Mouse (Mus musculus): ENCODE results near the gene Prlr. TPM values are rescaled to one million over a fixed set of nuclear protein-coding genes. Genes with fewer than 3 reads are reported as not detected.

Prlr gene
- total RNA-seq, 2 experiments from 2014 or later = 4.0 to 4.4 TPM

DNA sequence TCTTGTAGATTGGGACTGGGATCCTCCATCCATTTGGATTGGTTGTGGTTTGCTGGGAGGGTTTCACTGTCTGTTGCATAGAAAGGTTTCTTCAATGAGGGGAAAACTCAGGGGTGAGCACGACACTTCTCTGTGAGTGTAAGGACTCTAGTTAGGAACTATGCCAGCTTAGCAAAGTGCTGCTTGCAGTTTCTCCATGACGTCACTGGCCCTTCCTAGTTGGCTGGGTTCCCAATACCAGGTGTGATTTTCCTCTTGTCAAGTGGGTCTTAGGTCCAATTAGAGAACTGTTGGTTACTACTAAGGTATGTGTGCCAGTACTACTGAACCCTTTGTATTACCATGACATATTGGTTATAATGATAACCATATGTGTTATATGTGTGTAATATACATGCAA is 51.6 kb downstream of the Prlr start:
- DNase-seq (ENCODE audit: low spot score in 2 of 2) = no peak

DNA sequence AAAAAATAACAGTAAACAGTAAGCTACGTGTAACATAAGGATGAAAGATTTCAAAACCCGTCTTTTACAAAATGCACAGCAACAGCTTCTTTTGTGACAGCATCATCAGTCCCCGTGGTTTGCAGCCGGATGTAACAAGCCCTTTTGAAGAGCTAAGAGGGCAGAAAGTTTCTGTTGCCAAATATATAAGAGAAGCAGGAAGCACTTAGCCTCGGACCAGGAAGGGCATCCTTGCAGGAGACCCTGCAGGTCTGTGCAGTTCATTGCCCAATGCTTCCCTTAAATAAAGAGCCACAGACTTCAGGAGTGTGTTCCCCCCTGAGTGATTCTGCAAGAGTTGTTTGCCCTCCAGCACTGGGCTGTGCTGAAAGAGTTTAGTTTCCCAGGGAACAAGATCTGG is 58.9 kb downstream of the Prlr start:
- no peak for DNase-seq (ENCODE audit: low spot score in 2 of 2)

- no peak for DNase-seq (ENCODE audit: low spot score in 2 of 2)
Measured at GRCm38 (mm10) chr15:10236812-10237211, 59.8 kb downstream of the Prlr start.

DNA sequence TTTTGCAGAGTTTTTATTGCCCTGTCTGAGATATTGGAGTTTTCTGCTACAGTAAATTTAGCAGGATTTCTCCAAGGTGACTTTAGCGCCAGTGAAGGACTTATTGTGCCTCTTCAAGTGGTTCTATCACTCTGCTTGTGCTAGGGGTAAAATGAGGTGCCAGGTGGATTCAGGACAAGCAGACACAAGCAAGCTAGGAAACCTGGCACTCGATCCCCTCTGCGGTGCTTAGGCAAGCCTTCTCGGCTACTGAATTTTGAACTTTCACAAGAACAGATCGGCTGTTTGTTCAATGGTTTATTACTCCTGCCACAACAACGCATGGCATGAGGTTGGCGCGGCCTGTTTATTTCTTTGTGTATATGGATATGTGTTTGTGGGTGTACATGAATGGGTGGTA is 61.4 kb downstream of the Prlr start:
- no peak for DNase-seq (ENCODE audit: low spot score in 2 of 2)

DNA sequence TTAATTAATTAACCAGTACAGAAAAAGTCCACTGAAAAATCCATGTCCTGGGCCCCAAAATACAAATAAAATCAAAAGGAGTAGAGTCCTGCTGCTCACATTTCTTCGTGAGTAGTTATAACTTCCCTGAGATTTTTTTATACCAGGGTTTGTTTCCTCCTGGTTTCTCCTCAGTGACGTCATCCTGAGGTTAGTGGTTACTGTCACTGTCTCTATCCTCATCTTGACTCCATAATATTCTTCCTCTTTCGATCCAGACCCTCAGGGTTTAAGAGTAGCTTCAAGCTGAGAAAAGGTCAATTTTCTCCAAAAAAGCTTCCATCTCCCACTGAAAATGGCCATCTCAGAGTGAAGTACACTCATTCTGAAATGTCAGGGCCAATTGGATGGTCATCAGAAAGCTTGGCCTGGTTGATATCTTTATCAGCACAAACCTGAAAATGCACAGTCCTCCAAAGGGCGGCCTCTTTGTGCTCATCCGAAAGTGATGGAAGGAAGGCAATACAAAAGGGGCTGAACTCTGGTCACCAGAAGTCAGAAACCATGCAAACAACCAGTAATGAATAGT is 63.3 kb downstream of the Prlr start:
- no peak for DNase-seq (ENCODE audit: low spot score in 2 of 2)

- DNase-seq (ENCODE audit: low spot score in 2 of 2) = no peak
Measured at GRCm38 (mm10) chr15:10242250-10242649, 65.2 kb downstream of the Prlr start.

DNA sequence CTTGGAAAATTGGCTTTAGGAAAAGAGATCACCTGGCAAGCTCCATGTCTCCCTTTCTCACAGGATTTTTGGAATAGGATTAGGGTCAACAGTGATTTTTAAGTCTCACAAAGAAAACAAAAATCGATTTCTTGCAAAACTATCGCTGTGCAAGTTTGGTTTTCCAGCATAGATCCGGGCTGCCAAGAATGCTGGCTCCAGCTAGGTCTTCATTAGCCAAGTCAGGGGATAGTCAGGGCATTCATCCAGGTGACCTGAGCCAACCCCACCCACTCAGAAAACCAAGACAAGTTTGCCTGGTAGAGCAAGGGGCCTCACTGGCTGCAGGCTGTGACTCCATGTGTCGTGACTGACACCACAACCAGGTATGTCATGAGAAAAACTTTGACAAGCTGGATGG is 72.2 kb downstream of the Prlr start:
- DNase-seq (ENCODE audit: low spot score in 2 of 2) = peak in 1 of 2 experiments; percentile 19

DNA sequence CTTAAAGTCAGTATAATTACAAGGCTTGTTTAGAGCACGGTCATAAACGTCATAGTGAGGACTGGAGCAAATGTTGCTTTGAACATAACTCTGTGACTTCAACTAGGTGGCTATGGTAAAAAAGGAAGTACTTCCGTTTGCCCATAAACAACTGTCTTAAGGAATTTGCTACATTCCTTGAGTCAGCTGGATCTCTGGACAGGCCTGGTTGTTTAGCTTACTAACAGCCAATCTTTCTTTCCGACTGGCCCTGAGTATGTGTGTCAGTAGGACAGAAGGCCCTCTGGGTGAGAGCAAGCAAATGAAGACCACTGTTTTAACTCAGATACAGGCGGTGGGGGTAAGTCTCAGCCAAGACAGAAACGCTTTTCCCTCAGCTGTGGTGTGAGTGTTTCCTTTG is 73.7 kb downstream of the Prlr start:
- no peak for DNase-seq (ENCODE audit: low spot score in 2 of 2)

DNA sequence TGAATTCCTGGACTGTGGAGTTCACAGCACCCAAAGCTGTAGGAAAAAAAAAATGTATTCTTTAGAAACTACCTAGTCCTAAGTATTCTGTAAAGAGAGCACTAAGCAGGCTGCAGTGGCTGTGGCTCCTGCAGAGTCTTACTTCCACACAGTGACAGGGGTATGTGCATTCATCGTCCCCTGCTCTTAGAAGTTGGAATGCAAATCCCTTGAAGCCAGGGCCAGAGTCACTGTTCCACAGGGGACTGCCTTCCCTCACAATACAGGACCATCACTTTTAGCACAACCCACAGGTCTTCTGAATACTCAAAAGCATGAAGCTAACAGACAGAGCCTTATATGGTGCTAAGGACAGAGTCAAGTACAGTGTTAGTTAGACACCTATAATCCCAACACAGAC is 75.5 kb downstream of the Prlr start:
- DNase-seq (ENCODE audit: low spot score in 2 of 2) = no peak

GRCm38 (mm10) chr15:10262219-10262618 is 85.2 kb downstream of the Prlr start:
- no peak for DNase-seq (ENCODE audit: low spot score in 2 of 2)

DNA sequence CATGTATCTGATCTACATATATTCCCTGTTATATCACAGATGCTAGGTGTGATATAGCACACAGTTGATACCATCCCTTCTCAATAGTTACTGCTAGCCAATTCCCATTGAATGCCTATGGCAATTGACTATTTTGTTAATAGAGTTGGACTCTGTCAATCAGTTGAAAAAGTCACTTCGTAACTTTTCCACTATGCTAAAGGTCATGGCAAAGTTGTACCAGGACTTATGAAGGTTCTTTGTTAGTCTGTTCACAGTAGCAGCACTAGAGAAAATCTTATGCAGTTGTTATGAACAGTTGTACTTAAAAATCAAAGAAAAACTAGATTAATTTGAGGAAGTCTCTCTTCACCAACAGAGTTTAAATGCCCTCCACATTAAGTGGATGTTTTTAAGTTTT is 85.6 kb downstream of the Prlr start:
- DNase-seq (ENCODE audit: low spot score in 2 of 2) = no peak

DNA sequence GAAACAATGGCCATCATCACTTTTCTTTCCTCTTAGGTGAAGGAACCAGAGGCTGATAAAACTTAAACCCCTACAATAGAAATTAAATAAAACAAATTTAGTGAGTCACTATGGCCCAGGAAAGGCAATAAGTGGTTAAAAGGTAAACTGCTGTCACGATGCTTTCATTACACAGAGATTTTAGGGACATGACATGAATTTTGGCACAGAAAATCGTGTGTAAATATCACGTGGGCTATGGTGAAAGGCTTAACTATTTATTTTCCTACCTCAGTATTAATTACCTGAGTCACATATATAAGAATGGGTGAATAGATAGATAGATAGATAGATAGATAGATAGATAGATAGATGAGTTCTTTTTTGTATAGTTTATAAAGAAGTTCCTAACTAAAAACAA is 86.4 kb downstream of the Prlr start:
- DNase-seq (ENCODE audit: low spot score in 2 of 2) = no peak

- DNase-seq (ENCODE audit: low spot score in 2 of 2) = no peak
Measured at GRCm38 (mm10) chr15:10264885-10265284, 87.8 kb downstream of the Prlr start.

DNA sequence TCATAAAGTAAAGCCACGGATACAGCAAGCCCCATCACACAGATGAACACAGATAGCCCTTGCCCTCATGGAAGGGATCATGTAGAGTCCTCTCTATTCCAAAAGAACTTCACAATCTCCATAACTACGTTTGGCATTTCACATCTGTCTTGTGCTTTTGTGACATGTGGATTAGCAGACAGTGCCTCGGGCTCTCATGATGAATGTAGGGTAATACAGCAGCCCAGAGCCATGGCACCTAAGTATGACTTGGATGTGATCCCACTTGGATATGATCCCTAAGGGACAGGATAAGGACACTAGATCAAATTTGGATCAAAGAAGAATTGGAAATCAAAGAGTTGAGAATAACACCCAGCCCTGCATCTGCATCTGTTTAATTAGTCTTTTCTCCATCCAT is 90.2 kb downstream of the Prlr start:
- DNase-seq (ENCODE audit: low spot score in 2 of 2) = no peak

GRCm38 (mm10) chr15:10276386-10276785 is 99.3 kb downstream of the Prlr start:
- no peak for DNase-seq (ENCODE audit: low spot score in 2 of 2)

DNA sequence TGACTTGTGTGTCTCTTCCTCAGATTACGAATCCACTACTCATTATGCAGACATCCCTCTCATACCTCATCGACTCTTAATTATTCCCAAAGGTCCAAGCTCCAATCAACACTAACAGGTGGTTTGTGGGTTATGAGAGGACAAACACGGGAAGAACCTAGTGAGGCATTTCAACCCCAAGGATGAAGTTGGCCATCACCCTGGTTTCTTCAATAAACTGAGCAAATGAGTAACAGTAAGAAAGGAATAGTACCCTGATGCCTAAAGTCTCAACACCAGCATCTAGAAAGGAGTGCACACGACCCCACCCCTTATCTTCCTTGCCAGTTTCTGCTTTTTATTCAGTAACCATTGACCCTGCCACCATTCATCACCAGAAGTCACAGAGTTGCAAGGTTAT is 100.4 kb downstream of the Prlr start:
- DNase-seq (ENCODE audit: low spot score in 2 of 2) = no peak

DNA sequence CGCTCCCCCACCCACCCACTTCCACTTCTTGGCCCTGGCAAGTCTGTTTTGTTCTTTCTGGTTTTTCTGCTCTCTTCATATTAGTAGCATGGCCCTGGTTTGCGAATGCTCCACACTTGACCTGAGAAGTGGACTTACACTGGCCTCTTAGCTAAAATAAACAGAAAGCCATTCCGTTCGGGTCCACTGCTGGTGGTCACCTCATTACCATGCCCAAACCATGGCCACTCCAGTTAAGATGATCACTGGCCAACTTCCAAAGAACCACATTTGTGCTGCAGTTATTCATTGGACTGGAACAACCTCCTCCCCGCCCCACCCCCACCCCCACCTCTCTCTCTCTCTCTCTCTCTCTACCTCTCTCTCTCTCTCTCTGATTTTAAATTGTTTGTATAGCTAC is 104.5 kb downstream of the Prlr start:
- no peak for DNase-seq (ENCODE audit: low spot score in 2 of 2)

DNA sequence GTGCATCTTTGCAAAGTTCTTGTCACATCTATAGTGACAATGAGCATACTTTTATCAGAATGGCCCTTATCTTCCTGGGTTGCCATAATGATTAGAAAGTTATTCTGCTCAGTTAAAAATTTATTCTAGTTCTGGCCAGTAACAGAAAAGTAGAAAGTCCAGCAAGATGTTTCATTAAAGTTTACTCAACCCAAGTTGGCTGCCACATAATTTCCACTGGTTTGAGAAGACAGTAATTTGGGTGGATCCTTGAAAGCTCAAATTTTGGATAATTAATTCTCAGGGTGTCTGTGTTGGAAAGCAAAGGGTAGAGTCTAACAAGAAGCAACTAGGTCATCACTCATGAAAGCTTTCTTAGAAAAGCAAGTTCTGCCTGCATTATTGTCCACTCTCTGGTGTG is 106.6 kb downstream of the Prlr start:
- no peak for DNase-seq (ENCODE audit: low spot score in 2 of 2)

DNA sequence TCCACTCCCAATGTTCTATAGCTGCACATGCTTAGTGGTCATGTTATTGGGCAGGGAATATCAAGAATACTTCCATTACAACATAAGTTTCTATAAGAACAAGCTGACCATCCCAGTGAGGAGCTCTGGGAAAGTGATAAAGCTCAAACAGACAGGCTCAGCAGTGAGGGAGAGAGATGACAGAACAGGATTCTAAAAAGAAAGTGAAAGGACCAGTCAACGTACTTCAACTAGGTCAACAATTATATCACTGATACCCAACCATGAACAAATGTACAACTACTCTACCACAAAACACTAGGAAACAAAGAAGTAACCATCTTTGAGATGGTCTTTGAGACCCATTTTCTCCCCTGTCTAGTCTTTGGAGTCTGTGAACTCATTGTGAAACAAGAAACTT is 119.5 kb downstream of the Prlr start:
- no peak for DNase-seq (ENCODE audit: low spot score in 2 of 2)

- DNase-seq (ENCODE audit: low spot score in 2 of 2) = no peak
Measured at GRCm38 (mm10) chr15:10298058-10298457, 121.0 kb downstream of the Prlr start.

- DNase-seq (ENCODE audit: low spot score in 2 of 2) = no peak
Measured at GRCm38 (mm10) chr15:10299467-10299866, 122.4 kb downstream of the Prlr start.

- DNase-seq (ENCODE audit: low spot score in 2 of 2) = no peak
Measured at GRCm38 (mm10) chr15:10306461-10306860, 129.4 kb downstream of the Prlr start.

DNA sequence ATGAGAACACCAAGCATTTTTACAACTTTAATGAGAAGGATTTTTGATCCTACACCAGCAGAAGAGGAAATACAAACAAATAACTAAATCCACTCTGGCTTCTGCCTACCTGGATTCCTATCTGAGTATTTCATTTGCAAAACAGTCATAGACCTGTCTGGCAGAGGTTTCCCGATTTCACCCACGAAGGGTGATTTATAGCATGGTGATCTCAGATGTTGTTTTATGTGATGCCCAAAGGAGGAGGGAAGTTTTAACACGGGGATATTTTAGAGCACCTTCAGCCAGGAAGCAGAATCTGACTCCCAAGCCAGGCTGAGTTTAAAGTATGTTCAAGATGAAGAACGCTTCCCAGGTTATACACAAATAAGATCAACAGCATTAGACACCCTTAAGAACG is 134.8 kb downstream of the Prlr start:
- DNase-seq (ENCODE audit: low spot score in 2 of 2) = no peak
